Mouse (Mus musculus) hindbrain, postnatal 0 days (tissue): ENCODE data around the gene Il1r1. TPM values are rescaled to one million over a fixed set of nuclear protein-coding genes. Genes with fewer than 3 reads are reported as not detected.

Experiments used
- ATAC-seq: fragments of 200-750 bp; cut with Nextera tagmentation; 2 replicates; pipeline ENCODE4 v1.8.0; 2017; ENCODE audit warnings: mild to moderate bottlenecking, moderate TSS enrichment, moderate library complexity
- DNase-seq: peaks from one replicate; pipeline ENCODE4 v3.0.0-alpha.2; 2015; ENCODE audit warnings: low spot score
- H3K27ac ChIP-seq: fragments of 300-500 bp; sonication (generic); 2 replicates; pipeline ENCODE4 v1.5.1; 2014; ENCODE audit warnings: mild to moderate bottlenecking
- H3K27me3 ChIP-seq: fragments of 300-500 bp; sonication (generic); 2 replicates; pipeline ENCODE4 v1.6.1; 2014; ENCODE audit warnings: low read length, mixed read lengths; ENCODE audit not compliant: insufficient read depth
- H3K36me3 ChIP-seq: fragments of 300-500 bp; sonication (generic); 2 replicates; pipeline ENCODE4 v1.6.1; 2014; ENCODE audit warnings: low read length, mixed read lengths; ENCODE audit not compliant: insufficient read depth
- H3K4me1 ChIP-seq: fragments of 300-500 bp; sonication (generic); 2 replicates; pipeline ENCODE4 v1.6.1; 2014; ENCODE audit warnings: antibody characterized with exemption, low read length, mixed read lengths; ENCODE audit not compliant: insufficient read depth
- H3K4me2 ChIP-seq: fragments of 300-500 bp; sonication (generic); 2 replicates; pipeline ENCODE4 v1.6.1; 2014; ENCODE audit warnings: low read depth, mild to moderate bottlenecking, low read length, moderate library complexity, mixed read lengths
- H3K4me3 ChIP-seq: fragments of 300-500 bp; sonication (generic); 2 replicates; pipeline ENCODE4 v1.5.1; 2014; ENCODE audit warnings: low read length
- H3K9ac ChIP-seq: fragments of 300-500 bp; sonication (generic); replicated peaks from 2 replicates; pipeline ENCODE4 v1.6.1; 2014; ENCODE audit warnings: mild to moderate bottlenecking, low read length, moderate library complexity, mixed read lengths
- H3K9me3 ChIP-seq: fragments of 300-500 bp; sonication (generic); 2 replicates; pipeline ENCODE4 v1.6.1; 2016; ENCODE audit warnings: low read length, mixed read lengths
- CTCF ChIP-seq: IDR thresholded peaks from 2 replicates; pipeline ENCODE4 v1.5.1; 2016; ENCODE audit warnings: antibody characterized with exemption, control low read depth, low read depth
- WGBS: fragments of 180-500 bp; shearing (Covaris S2); extraction: QIAGEN DNeasy Blood & Tissue Kit; methylation state at CpG from one replicate; pipeline ENCODE4 v1.1.7; 2014; 5-methylcytosine and 5-hydroxymethylcytosine counted together
- polyA plus RNA-seq: library from polyadenylated mRNA; unstranded; fragments of >200 nt; fragmentation: Nextera tagmentation; extraction: Ambion mirVana; gene quantifications from 2 replicates; pipeline ENCODE4 v1.2.1, GENCODE M21; 2015
- total RNA-seq: library from RNA; depleted of rRNA; stranded (reverse); fragments of >200 nt; gene quantifications from 2 replicates; pipeline ENCODE4 v1.2.3, GENCODE M21; 2014

The Il1r1 gene
- total and polyA plus RNA-seq, 2 experiments from 2014 or later, result 0.63 to 0.78 TPM

- no peak overlapping the region for H3K4me2 ChIP-seq
- TF ChIP-seq CTCF, result no peak
These were observed 41.5 kb upstream of the Il1r1 start for GRCm38 (mm10) chr1:40183410-40183809.

GRCm38 (mm10) chr1:40187961-40188360 lies 36.9 kb upstream of the Il1r1 start:
- no peak for TF ChIP-seq CTCF
- Histone ChIP-seq H3K9me3 (no peaks in the 10 kb centered on the region), H3K9ac (no peak overlapping the region), H3K36me3 (no peaks in the 10 kb centered on the region), H3K4me1 (no peaks in the 10 kb centered on the region), H3K4me2 (no peak overlapping the region), H3K27ac (no peak overlapping the region), H3K27me3 (no peaks in the 10 kb centered on the region), H3K4me3 (no peak overlapping the region)
- 59% methylated on average over 1 of the region's 1 CpGs for WGBS
- DNase-seq (peak; percentile 3), ATAC-seq (no peak)

More at GRCm38 (mm10) chr1:40183410-40183809, 41.5 kb upstream of the Il1r1 start:
- H3K9ac ChIP-seq, result no peak overlapping the region
- ATAC-seq (no peak), DNase-seq (no peak)
- H3K9me3 ChIP-seq, result no peaks in the 10 kb centered on the region
- no peak overlapping the region for H3K27ac ChIP-seq
- no peaks in the 10 kb centered on the region for H3K27me3 ChIP-seq
- no peaks in the 10 kb centered on the region for H3K4me1 ChIP-seq
- no peak overlapping the region for H3K4me3 ChIP-seq
- H3K36me3 ChIP-seq, result no peaks in the 10 kb centered on the region

GRCm38 (mm10) chr1:40190025-40190424 lies 34.9 kb upstream of the Il1r1 start:
- Histone ChIP-seq H3K36me3 (no peaks in the 10 kb centered on the region), H3K9ac (no peak overlapping the region), H3K9me3 (no peaks in the 10 kb centered on the region), H3K4me2 (no peak overlapping the region), H3K4me1 (no peaks in the 10 kb centered on the region), H3K4me3 (no peak overlapping the region), H3K27me3 (no peaks in the 10 kb centered on the region), H3K27ac (no peak overlapping the region)
- peak; percentile 3 for DNase-seq
- peak; percentile 55; the same call in 1 of the 2 replicates for ATAC-seq
- TF ChIP-seq CTCF, result no peak
- 74% methylated on average over 5 of the region's 5 CpGs for WGBS

- no peak for ATAC-seq
- TF ChIP-seq CTCF, result no peak
- WGBS, result 92% methylated on average over 5 of the region's 5 CpGs
- Histone ChIP-seq H3K27me3 (no peaks in the 10 kb centered on the region), H3K4me2 (no peak overlapping the region), H3K4me1 (no peaks in the 10 kb centered on the region), H3K4me3 (no peak overlapping the region), H3K27ac (no peak overlapping the region), H3K9me3 (no peaks in the 10 kb centered on the region), H3K36me3 (no peaks in the 10 kb centered on the region), H3K9ac (no peak overlapping the region)
- no peak for DNase-seq
These were observed 34.0 kb upstream of the Il1r1 start for GRCm38 (mm10) chr1:40190837-40191236.

- 80% methylated on average over 2 of the region's 2 CpGs for WGBS
- Histone ChIP-seq H3K9ac (no peak overlapping the region), H3K4me1 (no peaks in the 10 kb centered on the region), H3K4me2 (no peak overlapping the region), H3K4me3 (no peak overlapping the region), H3K27me3 (no peaks in the 10 kb centered on the region), H3K9me3 (no peaks in the 10 kb centered on the region), H3K36me3 (no peaks in the 10 kb centered on the region), H3K27ac (no peak overlapping the region)
- no peak for TF ChIP-seq CTCF
- ATAC-seq (no peak), DNase-seq (no peak)
These were observed 30.6 kb upstream of the Il1r1 start for GRCm38 (mm10) chr1:40194279-40194678.

GRCm38 (mm10) chr1:40213337-40214159 lies 11.3 kb upstream of the Il1r1 start:
- no peak for ATAC-seq
- 88% methylated on average over 4 of the region's 4 CpGs for WGBS
- TF ChIP-seq CTCF, result no peak

GRCm38 (mm10) chr1:40217521-40217920 lies 7.4 kb upstream of the Il1r1 start:
- H3K36me3 ChIP-seq, result no peaks in the 10 kb centered on the region
- DNase-seq, result no peak
- no peak overlapping the region for H3K9ac ChIP-seq
- no peak for TF ChIP-seq CTCF
- no peak overlapping the region for H3K4me2 ChIP-seq
- WGBS, result 84% methylated on average over 5 of the region's 5 CpGs
- H3K27ac ChIP-seq, result no peak overlapping the region
- no peaks in the 10 kb centered on the region for H3K4me1 ChIP-seq
- no peak for ATAC-seq
- H3K9me3 ChIP-seq, result no peaks in the 10 kb centered on the region
- H3K4me3 ChIP-seq, result no peak overlapping the region
- H3K27me3 ChIP-seq, result no peaks in the 10 kb centered on the region

More at GRCm38 (mm10) chr1:40213337-40214159, 11.3 kb upstream of the Il1r1 start:
- no peak overlapping the region for H3K27ac ChIP-seq
- H3K4me3 ChIP-seq, result no peak overlapping the region
- no peak for DNase-seq
- no peaks in the 10 kb centered on the region for H3K27me3 ChIP-seq
- no peaks in the 10 kb centered on the region for H3K4me1 ChIP-seq
- no peak overlapping the region for H3K4me2 ChIP-seq
- no peaks in the 10 kb centered on the region for H3K9me3 ChIP-seq
- H3K9ac ChIP-seq, result no peak overlapping the region
- H3K36me3 ChIP-seq, result no peaks in the 10 kb centered on the region
